Mouse (Mus musculus) neural tube, embryonic 14.5 days (tissue): ENCODE results near the gene Pip5k1c. TPM values are rescaled to one million over a fixed set of nuclear protein-coding genes. Genes with fewer than 3 reads are reported as not detected.

Source experiments
- ATAC-seq: fragments of 200-750 bp; cut with Nextera tagmentation; 2 replicates; pipeline ENCODE4 v1.8.0; 2017; ENCODE audit warnings: low read depth, mild to moderate bottlenecking, moderate TSS enrichment, moderate library complexity
- H3K27ac ChIP-seq: fragments of 300-500 bp; sonication (generic); 2 replicates; pipeline ENCODE4 v1.5.1; 2014; ENCODE audit warnings: low read depth, mild to moderate bottlenecking, control low read depth, low read length, moderate library complexity, mixed read lengths
- H3K27me3 ChIP-seq: fragments of 300-500 bp; sonication (generic); 2 replicates; pipeline ENCODE4 v1.6.1; 2014; ENCODE audit warnings: low read length; ENCODE audit not compliant: control insufficient read depth, insufficient read depth
- H3K36me3 ChIP-seq: fragments of 300-500 bp; sonication (generic); 2 replicates; pipeline ENCODE4 v1.6.1; 2014; ENCODE audit warnings: low read length, mixed read lengths; ENCODE audit not compliant: control insufficient read depth, insufficient read depth
- H3K4me1 ChIP-seq: fragments of 300-500 bp; sonication (generic); 2 replicates; pipeline ENCODE4 v1.6.1; 2014; ENCODE audit warnings: low read length; ENCODE audit not compliant: control insufficient read depth, insufficient read depth
- H3K4me2 ChIP-seq: fragments of 300-500 bp; sonication (generic); 2 replicates; pipeline ENCODE4 v1.6.1; 2014; ENCODE audit warnings: mild to moderate bottlenecking, low read depth, low read length, control low read depth
- H3K4me3 ChIP-seq: fragments of 300-500 bp; sonication (generic); 2 replicates; pipeline ENCODE4 v1.5.1; 2014; ENCODE audit warnings: low read depth, low read length, control low read depth, mixed read lengths
- H3K9ac ChIP-seq: fragments of 300-500 bp; sonication (generic); replicated peaks from 2 replicates; pipeline ENCODE4 v1.6.1; 2014; ENCODE audit warnings: low read depth, mild to moderate bottlenecking, control low read depth, low read length, mixed read lengths
- H3K9me3 ChIP-seq: fragments of 300-500 bp; sonication (generic); 2 replicates; pipeline ENCODE4 v1.6.1; 2016; ENCODE audit warnings: low read length; ENCODE audit not compliant: control insufficient read depth
- WGBS: fragments of 180-500 bp; shearing (Covaris S2); extraction: QIAGEN DNeasy Blood & Tissue Kit; methylation state at CpG from one replicate; pipeline ENCODE4 v1.1.7; 2014; 5-methylcytosine and 5-hydroxymethylcytosine counted together
- microRNA-seq: library from miRNA; unstranded; fragments of <30 nt; microRNA quantifications from one replicate; pipeline ENCODE4, GENCODE M21; 2016
- polyA plus RNA-seq: library from polyadenylated mRNA; unstranded; fragments of >200 nt; fragmentation: Nextera tagmentation; extraction: Ambion mirVana; gene quantifications from 2 replicates; pipeline ENCODE4 v1.2.1, GENCODE M21; 2014

Gene Pip5k1c
- polyA plus RNA-seq, 1 experiment from 2014 or later: 140 TPM

DNA sequence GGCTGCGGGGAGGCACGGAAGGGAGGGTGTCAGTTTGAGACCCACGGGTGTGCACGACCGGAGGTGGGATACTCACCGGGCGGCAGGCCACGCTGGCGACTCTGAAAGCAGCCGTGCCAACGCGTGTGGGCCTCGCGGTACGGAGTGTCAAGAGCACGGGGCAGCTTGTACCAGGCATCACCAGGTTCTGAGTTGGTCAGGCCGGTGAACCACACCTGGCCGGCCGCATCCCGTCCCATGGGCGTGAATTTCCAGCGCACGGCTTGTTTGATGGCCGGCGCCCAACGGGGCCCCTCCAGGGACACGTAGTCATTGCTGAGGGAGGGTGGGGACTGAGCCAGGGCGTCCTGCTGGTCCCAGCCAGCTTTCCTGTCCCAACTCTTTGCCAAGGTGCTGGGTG is 71.9 kb downstream of the Pip5k1c start:
- H3K4me3 ChIP-seq: no peak overlapping the region

DNA sequence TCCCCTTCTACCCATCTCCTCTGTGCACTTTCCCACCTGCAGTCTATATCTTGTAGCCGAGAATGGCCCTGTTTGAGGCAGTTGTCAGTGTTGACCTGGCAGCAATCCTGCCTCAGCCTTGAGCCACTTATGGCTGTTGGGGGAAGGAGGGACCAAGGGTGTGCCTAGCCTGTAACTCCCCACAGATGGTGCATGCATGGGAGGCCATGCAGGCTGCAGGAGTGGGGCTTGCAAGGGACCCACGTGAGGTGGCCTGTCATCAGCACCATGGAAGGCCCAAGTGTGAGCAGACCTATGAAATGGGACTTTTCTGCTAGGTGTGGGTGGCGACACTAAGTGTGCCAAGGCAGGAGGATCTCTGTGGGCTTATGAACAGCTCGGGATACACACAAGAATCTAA is 72.3 kb downstream of the Pip5k1c start:
- ATAC-seq: no peak; the same call in 1 of the 2 replicates
- Histone ChIP-seq H3K36me3 (peaks cover 33% of the 10 kb centered on the region), H3K4me2 (no peak overlapping the region), H3K4me1 (peaks cover 12% of the 10 kb centered on the region; the same call in 1 of the 2 replicates), H3K4me3 (no peak overlapping the region), H3K9me3 (no peaks in the 10 kb centered on the region), H3K9ac (no peak overlapping the region), H3K27me3 (0 out of 2 replicates have a peak, but pooled peaks cover 3% of the 10 kb centered on the region), H3K27ac (no peak overlapping the region)
- 44% methylated on average over 4 of the region's 4 CpGs for WGBS

More for the DNA sequence above, 71.9 kb downstream of the Pip5k1c start:
- WGBS: 11% methylated on average over 28 of the region's 28 CpGs
- ATAC-seq: no peak
- H3K9ac ChIP-seq: no peak overlapping the region
- H3K36me3 ChIP-seq: peaks cover 29% of the 10 kb centered on the region
- H3K4me1 ChIP-seq: peaks cover 12% of the 10 kb centered on the region; the same call in 1 of the 2 replicates
- H3K27me3 ChIP-seq: 0 out of 2 replicates have a peak, but pooled peaks cover 3% of the 10 kb centered on the region
- H3K27ac ChIP-seq: no peak overlapping the region
- peak overlapping the region; percentile 30; the same call in 1 of the 2 replicates for H3K4me2 ChIP-seq
- no peaks in the 10 kb centered on the region for H3K9me3 ChIP-seq

DNA sequence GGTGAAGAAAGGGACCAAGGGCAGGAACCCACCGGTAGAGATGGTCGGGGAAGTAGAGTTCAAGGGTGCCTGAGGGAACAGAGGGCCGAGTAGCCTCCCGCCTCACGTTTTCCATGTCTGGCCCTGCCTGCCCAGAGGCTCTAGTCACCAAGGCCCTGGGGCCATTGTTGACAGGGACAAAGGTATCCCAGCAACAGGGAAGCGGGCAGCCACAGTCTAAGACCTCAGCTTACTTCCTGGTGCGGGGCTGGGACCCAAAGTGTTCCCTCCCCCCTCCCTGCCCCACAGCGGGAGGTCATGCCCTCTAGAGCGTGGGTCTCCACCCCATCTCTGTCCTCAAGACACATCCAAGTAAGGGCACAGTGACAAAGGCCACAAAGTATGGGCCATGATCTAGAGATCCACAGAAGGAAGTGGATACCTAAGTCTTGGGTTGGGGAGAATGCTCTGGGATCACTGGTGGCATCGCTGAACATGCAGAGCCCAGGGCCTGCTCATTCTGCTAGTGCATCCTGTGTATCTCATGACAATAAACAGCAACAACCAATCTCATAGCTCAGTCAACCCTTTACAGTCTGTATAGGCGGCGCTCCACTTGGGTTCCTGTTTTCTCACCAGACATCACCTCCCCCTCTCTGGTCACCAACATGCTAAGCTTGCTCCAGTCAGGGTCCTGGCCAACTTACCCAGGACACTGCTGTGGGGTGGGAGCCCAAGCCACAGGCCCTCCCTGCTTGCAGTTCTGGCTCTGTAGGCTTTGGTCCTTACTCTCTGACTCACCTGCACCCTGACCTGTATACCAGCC is 73.1 kb downstream of the Pip5k1c start, which contains the start of gene 4930404N11Rik:
TSS of gene 4930404N11Rik (minus strand) at position 145 of the 805 bp plus-strand sequence.
- 0 out of 2 replicates have a peak, but pooled peaks cover 3% of the 10 kb centered on the region for H3K27me3 ChIP-seq
- H3K9me3 ChIP-seq: no peaks in the 10 kb centered on the region
- peak within 1 kb of the TSS; percentile 30; the same call in 1 of the 2 replicates for H3K4me2 ChIP-seq
- H3K27ac ChIP-seq: no peak within 1 kb of the TSS
- H3K9ac ChIP-seq: no peak within 1 kb of the TSS
- H3K4me3 ChIP-seq: no peak within 1 kb of the TSS
- WGBS: 14% methylated on average over 12 of the region's 12 CpGs
- H3K36me3 ChIP-seq: peaks cover 39% of the 10 kb centered on the region
- ATAC-seq: 0 out of 2 replicates have a peak, but pooled peaks have one; percentile 7
- peaks cover 10% of the 10 kb centered on the region; the same call in 1 of the 2 replicates for H3K4me1 ChIP-seq

DNA sequence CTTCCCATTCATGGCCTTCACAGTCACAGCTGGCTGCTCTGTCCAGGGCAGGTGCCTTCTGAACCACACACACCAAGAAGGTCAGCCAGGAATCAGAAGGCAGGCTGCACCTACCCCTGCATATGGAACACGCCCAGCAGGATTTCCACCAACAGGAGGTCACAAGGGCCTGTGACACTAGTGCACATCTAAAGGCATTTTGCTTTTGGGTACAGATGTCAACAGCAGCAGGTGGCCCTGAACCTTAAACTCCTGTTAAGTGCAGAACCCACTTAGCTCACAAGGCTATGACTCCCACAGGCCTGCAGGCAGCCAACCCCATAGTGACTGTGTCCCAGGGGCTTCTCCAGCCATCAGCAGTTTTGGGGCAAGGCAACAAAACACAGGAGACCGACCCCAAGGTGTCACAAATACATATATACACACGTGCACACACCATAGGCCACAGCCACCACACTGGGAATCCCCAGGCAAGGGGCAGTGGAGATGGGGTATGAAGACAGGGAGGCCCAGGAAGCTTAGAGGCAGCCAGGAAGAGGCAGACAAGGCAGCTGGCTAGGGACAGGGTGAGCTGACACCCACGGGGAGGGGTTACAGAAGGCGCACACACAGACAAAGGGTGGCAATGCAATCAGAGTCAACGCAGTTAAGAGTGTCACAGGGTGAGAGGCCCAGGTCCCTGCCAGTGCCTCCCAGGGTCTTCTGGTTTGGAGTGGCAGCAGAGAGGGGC is 73.9 kb downstream of the Pip5k1c start:
- Histone ChIP-seq H3K36me3 (peaks cover 39% of the 10 kb centered on the region), H3K27ac (no peak overlapping the region), H3K4me2 (no peak overlapping the region), H3K9me3 (no peaks in the 10 kb centered on the region), H3K27me3 (0 out of 2 replicates have a peak, but pooled peaks cover 3% of the 10 kb centered on the region), H3K4me3 (no peak overlapping the region), H3K4me1 (peaks cover 10% of the 10 kb centered on the region; the same call in 1 of the 2 replicates), H3K9ac (no peak overlapping the region)
- ATAC-seq: no peak
- WGBS: 81% methylated on average over 6 of the region's 6 CpGs

DNA sequence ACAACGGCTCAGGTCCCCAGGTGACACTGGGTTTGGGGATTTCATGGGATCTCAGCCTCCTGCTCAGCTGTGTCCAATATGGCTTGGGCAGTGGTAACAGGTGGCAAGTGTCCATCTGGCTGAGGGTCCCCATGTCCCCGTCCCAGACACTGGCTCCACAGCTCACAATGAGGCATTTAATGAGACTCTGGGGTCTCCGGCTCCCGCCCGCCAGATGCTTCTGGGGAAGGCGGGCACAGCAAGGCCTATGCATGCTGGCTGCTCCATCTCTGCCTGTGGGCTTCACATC is 74.4 kb downstream of the Pip5k1c start:
- Histone ChIP-seq H3K27me3 (0 out of 2 replicates have a peak, but pooled peaks cover 3% of the 10 kb centered on the region), H3K9ac (no peak overlapping the region), H3K4me1 (peaks cover 10% of the 10 kb centered on the region; the same call in 1 of the 2 replicates), H3K27ac (no peak overlapping the region), H3K4me2 (no peak overlapping the region), H3K9me3 (no peaks in the 10 kb centered on the region), H3K36me3 (peaks cover 39% of the 10 kb centered on the region), H3K4me3 (no peak overlapping the region)
- ATAC-seq: no peak
- WGBS: 50% methylated on average over 6 of the region's 6 CpGs

Small RNAs within 50 kb of the gene (microRNA-seq; reads per million reads assigned to microRNA genes)
- gene Mir3057: 10.0 reads per million, percentile 17 among the genes with 10 or more reads in this experiment

Other genes starting within 250 kb of the Pip5k1c start
- 264 and 279 TPM in 2 replicates for gene Sgta, start 232.8 kb upstream of the Pip5k1c start, polyA plus RNA-seq
- gene Thop1, start 222.9 kb upstream of the Pip5k1c start, polyA plus RNA-seq: 33.3 and 36.8 TPM in 2 replicates
- gene Creb3l3, start 194.1 kb upstream of the Pip5k1c start, polyA plus RNA-seq: 0.15 and 0.61 TPM in 2 replicates
- 219 and 228 TPM in 2 replicates for gene Map2k2, start 187.0 kb upstream of the Pip5k1c start, polyA plus RNA-seq
- gene Zbtb7a, start 157.7 kb upstream of the Pip5k1c start, polyA plus RNA-seq: 11.0 and 12.6 TPM in 2 replicates
- 48.4 and 51.4 TPM in 2 replicates for gene Pias4, start 125.0 kb upstream of the Pip5k1c start, polyA plus RNA-seq
- 373 and 452 TPM in 2 replicates for gene Eef2, start 116.3 kb upstream of the Pip5k1c start, polyA plus RNA-seq
- gene Dapk3, start 110.0 kb upstream of the Pip5k1c start, polyA plus RNA-seq: 64.5 and 67.3 TPM in 2 replicates
- not detected in 2 replicates for gene 4930442H23Rik, start 109.1 kb upstream of the Pip5k1c start, polyA plus RNA-seq
- not detected in 2 replicates for gene Nmrk2, start 90.9 kb upstream of the Pip5k1c start, polyA plus RNA-seq
- 73.9 and 84.8 TPM in 2 replicates for gene Atcay, start 62.1 kb upstream of the Pip5k1c start, polyA plus RNA-seq
- 21.1 and 25.1 TPM in 2 replicates for gene Zfr2, start 59.8 kb upstream of the Pip5k1c start, polyA plus RNA-seq
- 21.8 and 37.6 TPM in 2 replicates for gene Matk, start 40.0 kb upstream of the Pip5k1c start, polyA plus RNA-seq
- 130 and 136 TPM in 2 replicates for gene Mrpl54, start 26.0 kb upstream of the Pip5k1c start, polyA plus RNA-seq
- 26.1 and 27.8 TPM in 2 replicates for gene Apba3, start 26.0 kb upstream of the Pip5k1c start, polyA plus RNA-seq
- gene Tjp3, start 1.4 kb upstream of the Pip5k1c start, polyA plus RNA-seq: 2.6 and 4.4 TPM in 2 replicates
- 14.3 and 18.7 TPM in 2 replicates for gene Cactin, start 28.1 kb downstream of the Pip5k1c start, polyA plus RNA-seq
- gene Tbxa2r, start 35.8 kb downstream of the Pip5k1c start, polyA plus RNA-seq: 1.9 and 4.6 TPM in 2 replicates
- 0.05 and 0.08 TPM in 2 replicates for gene Gipc3, start 50.3 kb downstream of the Pip5k1c start, polyA plus RNA-seq
- gene Hmg20b, start 57.5 kb downstream of the Pip5k1c start, polyA plus RNA-seq: 29.9 and 38.0 TPM in 2 replicates
- gene Mfsd12, start 64.5 kb downstream of the Pip5k1c start, polyA plus RNA-seq: 8.4 and 8.7 TPM in 2 replicates
- gene 4930404N11Rik, start 72.9 kb downstream of the Pip5k1c start, polyA plus RNA-seq: 0.39 and 0.42 TPM in 2 replicates
- 114 and 125 TPM in 2 replicates for gene Fzr1, start 85.6 kb downstream of the Pip5k1c start, polyA plus RNA-seq
- gene Dohh, start 91.5 kb downstream of the Pip5k1c start, polyA plus RNA-seq: 61.0 and 68.0 TPM in 2 replicates
- 4.3 and 6.3 TPM in 2 replicates for gene Gm48551, start 91.5 kb downstream of the Pip5k1c start, polyA plus RNA-seq
- gene Gm48552, start 96.0 kb downstream of the Pip5k1c start, polyA plus RNA-seq: 2.0 and 4.4 TPM in 2 replicates
- 1.3 and 2.0 TPM in 2 replicates for gene Smim24, start 100.1 kb downstream of the Pip5k1c start, polyA plus RNA-seq
- gene Nfic, start 162.7 kb downstream of the Pip5k1c start, polyA plus RNA-seq: 21.9 and 25.0 TPM in 2 replicates
- gene Celf5, start 189.7 kb downstream of the Pip5k1c start, polyA plus RNA-seq: 50.6 and 64.4 TPM in 2 replicates
- gene Ncln, start 203.4 kb downstream of the Pip5k1c start, polyA plus RNA-seq: 62.6 and 62.7 TPM in 2 replicates
- gene S1pr4, start 207.2 kb downstream of the Pip5k1c start, polyA plus RNA-seq: 0.29 and 0.79 TPM in 2 replicates
- 0.40 and 1.9 TPM in 2 replicates for gene Gna15, start 231.3 kb downstream of the Pip5k1c start, polyA plus RNA-seq